Mouse (Mus musculus) cerebellum, adult 2 months (tissue): ENCODE results near the gene Unc80. TPM values are rescaled to one million over a fixed set of nuclear protein-coding genes. Genes with fewer than 3 reads are reported as not detected.

Experiments
- DNase-seq, 2 experiments: peaks; one replicate each; pipeline ENCODE4 v3.0.0; 2021
- H3K27ac ChIP-seq: fragments of 200-500 bp; 2 replicates; pipeline ENCODE4 v1.5.1; 2012; ENCODE audit warnings: low read length, control low read depth, inconsistent platforms; ENCODE audit not compliant: insufficient read depth
- H3K27me3 ChIP-seq: fragments of 200-500 bp; 2 replicates; pipeline ENCODE4 v1.6.1; 2012; ENCODE audit warnings: inconsistent platforms, mild to moderate bottlenecking, low read length, moderate library complexity; ENCODE audit not compliant: control insufficient read depth, insufficient read depth
- H3K4me1 ChIP-seq: fragments of 200-500 bp; 2 replicates; pipeline ENCODE4 v1.6.1; 2011; ENCODE audit warnings: low read length; ENCODE audit not compliant: control insufficient read depth, insufficient read depth
- H3K4me3 ChIP-seq: fragments of 200-500 bp; replicated peaks from 2 replicates; pipeline ENCODE3; 2011; ENCODE audit warnings: mild to moderate bottlenecking, low read depth, low read length, control low read depth; ENCODE audit not compliant: insufficient read depth
- CTCF ChIP-seq: fragments of 200-500 bp; IDR thresholded peaks from 2 replicates; pipeline ENCODE4 v1.5.1; 2011; ENCODE audit warnings: low read depth, mild to moderate bottlenecking, control low read depth, low read length, moderate library complexity, borderline replicate concordance; ENCODE audit not compliant: insufficient read depth
- POLR2A ChIP-seq: fragments of 200-500 bp; IDR thresholded peaks from 2 replicates; pipeline ENCODE4 v1.6.1; 2011; ENCODE audit warnings: low read length, control low read depth, borderline replicate concordance; ENCODE audit not compliant: insufficient read depth
- WGBS: fragments of 180-500 bp; shearing (Covaris S2); methylation state at CpG from one replicate; pipeline ENCODE4 v1.1.7; 2018; 5-methylcytosine and 5-hydroxymethylcytosine counted together
- polyA plus RNA-seq: library from polyadenylated mRNA; depleted of rRNA; stranded (reverse); fragments of >200 nt; gene quantifications from 2 replicates; pipeline ENCODE4 v1.2.3, GENCODE M21; 2012

The Unc80 gene
- polyA plus RNA-seq, 1 experiment, result 131 TPM

GRCm38 (mm10) chr1:66646894-66647293, 178.7 kb downstream of the Unc80 start:
- H3K27ac ChIP-seq, result no peak overlapping the region
- H3K4me1 ChIP-seq, result no peaks in the 10 kb centered on the region
- TF ChIP-seq POLR2A (no peak), CTCF (no peak)

GRCm38 (mm10) chr1:66649568-66649967, 181.4 kb downstream of the Unc80 start:
- Histone ChIP-seq H3K27me3 (no peaks in the 10 kb centered on the region), H3K27ac (no peak overlapping the region), H3K4me3 (no peak overlapping the region), H3K4me1 (no peaks in the 10 kb centered on the region; the same call in 1 of the 2 replicates)
- DNase-seq, result no peak
- TF ChIP-seq POLR2A, result no peak
- TF ChIP-seq CTCF, result no peak
- WGBS, result 89% methylated on average over 6 of the region's 6 CpGs

More at GRCm38 (mm10) chr1:66646894-66647293, 178.7 kb downstream of the Unc80 start:
- no peak overlapping the region for H3K4me3 ChIP-seq
- DNase-seq, result no peak
- H3K27me3 ChIP-seq, result no peaks in the 10 kb centered on the region

- Histone ChIP-seq H3K27me3 (no peaks in the 10 kb centered on the region), H3K4me1 (no peaks in the 10 kb centered on the region; the same call in 1 of the 2 replicates), H3K4me3 (no peak overlapping the region), H3K27ac (no peak overlapping the region)
- TF ChIP-seq POLR2A (no peak), CTCF (no peak)
- WGBS, result 8% methylated on average over 1 of the region's 1 CpGs
- DNase-seq, result no peak
Measured at GRCm38 (mm10) chr1:66650006-66650405, 181.8 kb downstream of the Unc80 start.

GRCm38 (mm10) chr1:66655119-66655746, 187.1 kb downstream of the Unc80 start:
- no peak for DNase-seq
- Histone ChIP-seq H3K4me3 (no peak overlapping the region), H3K4me1 (no peaks in the 10 kb centered on the region; the same call in 1 of the 2 replicates), H3K27me3 (no peaks in the 10 kb centered on the region), H3K27ac (no peak overlapping the region)
- no peak for TF ChIP-seq CTCF
- no peak for TF ChIP-seq POLR2A
- WGBS, result 45% methylated on average over 4 of the region's 4 CpGs

GRCm38 (mm10) chr1:66655747-66656119, 187.6 kb downstream of the Unc80 start:
- TF ChIP-seq POLR2A, result no peak
- peak; percentile 9; the same call in 1 of the 2 replicates for TF ChIP-seq CTCF
- no peak overlapping the region for H3K27ac ChIP-seq
- DNase-seq, result no peak
- H3K27me3 ChIP-seq, result no peaks in the 10 kb centered on the region
- no peaks in the 10 kb centered on the region; the same call in 1 of the 2 replicates for H3K4me1 ChIP-seq
- H3K4me3 ChIP-seq, result no peak overlapping the region

GRCm38 (mm10) chr1:66671475-66671874, 203.3 kb downstream of the Unc80 start:
- Histone ChIP-seq H3K4me3 (no peak overlapping the region), H3K4me1 (no peaks in the 10 kb centered on the region), H3K27me3 (no peaks in the 10 kb centered on the region), H3K27ac (no peak overlapping the region)
- TF ChIP-seq POLR2A, result no peak
- TF ChIP-seq CTCF, result no peak
- WGBS, result 66% methylated on average over 7 of the region's 7 CpGs
- no peak for DNase-seq

- no peak for TF ChIP-seq CTCF
- TF ChIP-seq POLR2A, result no peak
- H3K4me3 ChIP-seq, result no peak overlapping the region
- no peaks in the 10 kb centered on the region for H3K4me1 ChIP-seq
- no peak for DNase-seq
- WGBS, result 87% methylated on average over 7 of the region's 7 CpGs
- no peaks in the 10 kb centered on the region for H3K27me3 ChIP-seq
- H3K27ac ChIP-seq, result no peak overlapping the region
Measured at GRCm38 (mm10) chr1:66672812-66673211, 204.6 kb downstream of the Unc80 start.

GRCm38 (mm10) chr1:66677928-66678327, 209.8 kb downstream of the Unc80 start:
- TF ChIP-seq CTCF (no peak), POLR2A (no peak)
- no peak overlapping the region for H3K27ac ChIP-seq
- no peak overlapping the region for H3K4me3 ChIP-seq
- 64% methylated on average over 14 of the region's 14 CpGs for WGBS
- no peaks in the 10 kb centered on the region for H3K27me3 ChIP-seq
- DNase-seq, result no peak
- H3K4me1 ChIP-seq, result no peaks in the 10 kb centered on the region
